Mouse (Mus musculus) Patski (cell line): ENCODE measurements around the gene Mrpl38. TPM values are rescaled to one million over a fixed set of nuclear protein-coding genes. Genes with fewer than 3 reads are reported as not detected.
A peak's percentile ranks its signal among the peaks of the same experiment; 100 is the strongest.

Source experiments
- ATAC-seq: fragments of 100-300 bp; one replicate; pipeline ENCODE4 v1.8.0; 2021
- CTCF ChIA-PET: fragments of 350-600 bp; sonication (Branson Sonifier 250); formaldehyde crosslinking; loops from one replicate; lab custom pipeline; 2022; ENCODE audit warnings: inconsistent platforms; lab: Charles Lee
- POLR2A ChIA-PET: fragments of 350-600 bp; sonication (Branson Sonifier 250); formaldehyde crosslinking; loops from one replicate; lab custom pipeline; 2022; ENCODE audit warnings: antibody characterized with exemption, inconsistent platforms; lab: Charles Lee
- DNase-seq: peaks from one replicate; pipeline ENCODE4 v3.0.0-alpha.2; 2011; ENCODE audit warnings: low read depth, low spot score
- H3K27me3 ChIP-seq: fragments of 371-371 bp; one replicate; pipeline ENCODE4 v1.5.1; 2021
- CTCF ChIP-seq: fragments of 100-300 bp; IDR thresholded peaks from one replicate; pipeline ENCODE4 v1.5.1; 2021
- in situ Hi-C: fragments of 300-500 bp; cut with MboI; formaldehyde crosslinking; loops from 3 replicates; pipeline ENCODE4 v1.11.1; 2018; ENCODE audit warnings: low pct_unique_long_range_greater_than_20kb, mixed read lengths
- polyA plus RNA-seq: library from polyadenylated mRNA; unstranded; gene quantifications from one replicate; pipeline ENCODE4 v1.2.3, GENCODE M21; 2021

Gene Mrpl38
- polyA plus RNA-seq, 1 experiment from 2014 or later: 89.7 TPM

DNA sequence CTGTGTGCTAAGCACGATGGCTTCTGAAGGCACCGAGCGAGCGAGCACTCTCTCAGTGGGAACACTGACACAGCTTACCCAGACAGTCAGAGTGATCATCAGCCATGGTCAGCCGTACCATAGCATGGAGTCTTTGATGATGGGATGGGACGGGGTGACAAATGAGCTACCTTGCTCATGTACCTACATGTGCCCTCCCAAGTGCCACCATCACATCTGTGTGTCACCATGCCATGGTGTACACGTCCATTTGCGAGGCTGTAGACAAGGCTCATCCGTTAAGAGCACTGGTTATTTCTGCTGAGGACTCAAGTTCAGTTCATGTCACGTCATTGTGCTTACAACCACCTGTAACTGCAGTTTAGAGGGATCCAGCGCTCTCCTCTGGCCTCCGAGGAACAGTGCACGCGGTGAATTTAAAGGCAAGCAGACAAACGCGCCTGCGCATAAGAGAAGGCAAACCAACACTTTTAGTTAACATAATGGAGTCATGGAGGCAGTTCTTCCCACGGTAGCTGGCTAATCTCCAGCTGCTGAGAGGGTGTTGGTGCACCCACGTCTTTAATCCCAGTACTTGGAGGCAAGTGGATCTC, 27.0 kb downstream of the Mrpl38 start:
- in situ Hi-C loops: no loop called here
- ATAC-seq (no peak), DNase-seq (no peak)
- TF ChIP-seq CTCF: no peak
- ChIA-PET POLR2A (interaction anchor here (1.0 kb wide), 1 partner anchor 14 kb away, joined by 3 read pairs; no protein-coding TSS in a partner anchor), CTCF (interaction anchor here (0.8 to 2.9 kb wide), 3 partner anchors 10 to 27 kb away, joined by 3 to 18 read pairs (median 3); partner anchors contain the start of genes Mrpl38 and Trim65)
- H3K27me3 ChIP-seq: no peaks in the 10 kb centered on the region

DNA sequence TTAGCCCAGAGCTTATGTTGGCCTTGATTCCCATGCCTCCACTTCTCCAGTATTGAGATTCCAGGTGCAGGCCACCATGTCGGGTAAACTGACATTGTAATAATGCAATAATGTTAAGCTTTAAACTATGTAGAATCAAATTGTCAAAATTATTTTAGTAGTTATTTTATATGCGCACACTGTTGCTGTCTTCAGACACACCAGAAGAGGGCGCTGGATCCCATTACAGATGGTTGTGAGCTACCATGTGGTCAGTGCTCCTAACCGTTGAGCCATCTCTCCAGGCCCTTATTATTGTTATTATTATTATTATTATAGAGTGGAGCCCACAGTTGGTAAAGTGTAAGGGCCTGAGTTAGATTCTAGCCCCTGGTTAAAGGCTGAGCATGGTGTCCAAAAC, 27.6 kb downstream of the Mrpl38 start:
- ATAC-seq (no peak), DNase-seq (no peak)
- ChIA-PET POLR2A (interaction anchor here (1.0 to 1.3 kb wide), 2 partner anchors 9 to 13 kb away, joined by 3 to 5 read pairs; no protein-coding TSS in a partner anchor), CTCF (interaction anchor here (0.8 to 2.9 kb wide), 3 partner anchors 10 to 28 kb away, joined by 3 to 18 read pairs (median 4); partner anchors contain the start of genes Mrpl38 and Trim47)
- in situ Hi-C loops: no loop called here
- H3K27me3 ChIP-seq: no peaks in the 10 kb centered on the region
- TF ChIP-seq CTCF: no peak

DNA sequence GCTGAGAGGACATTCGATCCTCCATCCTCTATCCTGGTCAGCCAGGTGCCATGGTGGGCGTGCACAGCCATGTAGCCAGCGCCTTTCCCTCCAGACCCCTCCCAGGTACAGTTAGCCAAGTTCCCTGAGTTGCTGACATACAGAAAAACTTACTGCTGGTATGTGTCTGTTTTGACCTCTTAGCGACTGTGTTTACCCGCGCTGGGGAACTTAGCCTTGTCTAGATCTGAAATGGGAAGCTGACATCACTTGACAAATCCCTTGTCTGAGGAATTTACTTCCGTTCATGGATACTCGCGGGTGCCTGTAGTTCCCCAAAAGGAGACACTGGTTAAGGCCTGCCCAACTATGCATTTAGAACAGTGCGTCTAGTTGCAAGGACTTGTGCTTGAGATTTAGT, 28.1 kb downstream of the Mrpl38 start:
- peak; percentile 3 for ATAC-seq
- ChIA-PET POLR2A (interaction anchor here (1.0 to 1.9 kb wide), 4 partner anchors 9 to 77 kb away, joined by 3 to 5 read pairs (median 4); no protein-coding TSS in a partner anchor), CTCF (interaction anchor here (1.0 to 2.9 kb wide), 2 partner anchors 11 to 16 kb away, joined by 4 to 18 read pairs; partner anchors contain the start of gene Trim47)
- in situ Hi-C loops: no loop called here
- no peaks in the 10 kb centered on the region for H3K27me3 ChIP-seq
- no peak for DNase-seq
- no peak for TF ChIP-seq CTCF

DNA sequence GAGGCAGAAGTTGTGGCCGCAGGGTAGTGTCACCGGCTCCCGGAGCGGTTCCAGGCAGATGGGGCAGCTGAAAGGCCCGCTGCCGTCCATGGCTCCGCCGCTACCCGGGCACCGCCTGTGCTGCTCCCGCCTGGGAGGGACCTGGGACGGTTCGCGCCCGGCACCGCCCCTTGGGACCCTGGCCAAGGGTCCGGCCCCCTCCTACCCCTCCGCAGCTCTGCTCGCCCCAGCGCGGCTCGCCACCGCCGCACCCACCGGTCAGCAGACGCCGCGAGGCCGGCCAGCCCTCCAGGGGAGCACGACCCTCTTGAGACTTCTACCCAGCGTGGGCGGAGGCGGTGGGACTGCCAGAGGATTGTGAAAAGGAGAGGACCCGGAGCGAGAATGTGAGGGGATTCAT, 28.5 kb downstream of the Mrpl38 start:
- in situ Hi-C loops: no loop called here
- ChIA-PET POLR2A (interaction anchor here (1.0 to 2.3 kb wide), 5 partner anchors 10 to 88 kb away, joined by 3 to 12 read pairs (median 5); no protein-coding TSS in a partner anchor), CTCF (interaction anchor here (1.0 to 2.9 kb wide), 3 partner anchors 11 to 19 kb away, joined by 4 to 18 read pairs (median 4); partner anchors contain the start of gene Trim47)
- no peaks in the 10 kb centered on the region for H3K27me3 ChIP-seq
- TF ChIP-seq CTCF: no peak
- DNase-seq (no peak), ATAC-seq (peak; percentile 55)

DNA sequence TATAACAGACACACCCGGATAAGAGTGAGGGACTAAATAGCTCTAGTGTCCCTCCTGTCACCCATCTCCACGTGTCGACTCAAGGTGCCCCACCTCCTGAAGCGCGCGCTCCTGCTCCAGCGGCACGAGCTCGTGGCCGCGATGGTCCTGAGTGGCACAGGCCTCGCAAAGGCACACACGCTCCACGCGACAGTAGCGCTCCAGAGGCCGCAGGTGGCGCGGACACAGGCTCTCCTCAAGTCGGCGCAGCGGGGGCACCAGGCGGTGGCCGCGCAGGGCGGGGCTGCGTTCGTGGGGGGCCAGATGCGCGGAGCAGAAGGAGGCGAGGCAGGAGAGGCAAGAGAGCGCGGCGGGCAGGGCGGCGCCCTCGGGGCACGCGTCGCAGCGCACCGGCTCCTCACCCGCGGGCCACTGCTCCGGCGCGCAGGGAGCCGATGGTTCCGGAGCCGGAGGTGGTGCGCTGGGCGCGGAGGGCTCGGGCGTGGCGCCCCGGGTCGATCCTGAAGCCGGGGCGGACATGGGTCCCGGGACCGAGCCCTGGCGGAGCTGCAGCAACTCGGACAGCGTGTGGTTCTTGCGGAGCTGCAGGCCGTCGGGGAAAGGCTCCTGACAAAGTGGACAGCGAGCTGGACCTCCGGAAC, 29.1 kb downstream of the Mrpl38 start:
- in situ Hi-C loops: no loop called here
- CTCF ChIA-PET: interaction anchor here (1.0 to 2.9 kb wide), 4 partner anchors 12 to 22 kb away, joined by 3 to 18 read pairs (median 4); partner anchors contain the start of gene Wbp2
- TF ChIP-seq CTCF: no peak
- DNase-seq: no peak
- ATAC-seq: peak; percentile 24
- POLR2A ChIA-PET: interaction anchor here (0.6 to 2.3 kb wide), 6 partner anchors 10 to 87 kb away, joined by 3 to 12 read pairs (median 4); no protein-coding TSS in a partner anchor
- H3K27me3 ChIP-seq: no peaks in the 10 kb centered on the region

DNA sequence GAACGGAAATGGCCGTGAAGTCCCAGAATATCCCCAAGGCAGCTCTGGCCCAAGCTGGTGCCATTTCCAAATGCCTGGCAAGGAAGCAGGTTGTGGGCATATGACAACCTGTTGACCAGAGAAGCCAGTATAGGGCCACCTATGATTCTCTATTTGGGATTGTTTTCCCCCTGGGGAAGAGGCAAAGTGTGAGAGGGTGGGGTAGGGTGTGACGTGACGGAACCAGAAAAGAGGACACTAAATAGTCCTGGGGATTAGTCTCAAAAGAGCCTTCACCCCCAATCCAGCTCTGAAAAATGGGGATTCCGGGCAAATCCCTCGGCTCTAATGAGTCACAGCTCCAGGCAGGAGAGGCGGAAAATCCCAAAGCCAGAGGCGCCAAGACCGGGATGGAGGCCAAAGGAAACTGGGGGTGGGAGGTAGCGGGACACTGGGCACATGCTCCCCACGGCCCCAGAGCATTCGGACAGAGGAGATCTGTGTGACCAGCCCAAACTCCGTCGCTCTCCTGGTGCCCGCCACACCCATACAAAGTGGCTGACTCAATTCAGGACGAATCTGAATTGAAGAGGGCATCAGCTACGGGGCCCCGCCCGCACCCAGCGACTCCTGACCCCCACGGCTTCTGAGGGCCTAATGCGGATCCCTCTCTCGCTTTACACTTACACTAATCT, 30.1 kb downstream of the Mrpl38 start:
- no peak for ATAC-seq
- no peaks in the 10 kb centered on the region for H3K27me3 ChIP-seq
- ChIA-PET POLR2A (interaction anchor here (0.6 to 2.4 kb wide), 7 partner anchors 9 to 86 kb away, joined by 3 to 13 read pairs (median 5); no protein-coding TSS in a partner anchor), CTCF (interaction anchor here (1.1 to 1.3 kb wide), 2 partner anchors 18 to 21 kb away, joined by 3 read pairs; partner anchors contain the start of gene Wbp2)
- in situ Hi-C loops: no loop called here
- no peak for TF ChIP-seq CTCF
- DNase-seq: no peak

GRCm38 (mm10) chr11:116107777-116108285, 30.8 kb downstream of the Mrpl38 start:
- no peaks in the 10 kb centered on the region for H3K27me3 ChIP-seq
- in situ Hi-C loops: no loop called here
- ChIA-PET POLR2A (interaction anchor here (1.0 to 2.4 kb wide), 4 partner anchors 8 to 21 kb away, joined by 3 to 13 read pairs (median 8); no protein-coding TSS in a partner anchor), CTCF (interaction anchor here (1.0 to 2.0 kb wide), 3 partner anchors 10 to 19 kb away, joined by 3 to 8 read pairs (median 4); no protein-coding TSS in a partner anchor)
- ATAC-seq (no peak), DNase-seq (no peak)
- no peak for TF ChIP-seq CTCF

DNA sequence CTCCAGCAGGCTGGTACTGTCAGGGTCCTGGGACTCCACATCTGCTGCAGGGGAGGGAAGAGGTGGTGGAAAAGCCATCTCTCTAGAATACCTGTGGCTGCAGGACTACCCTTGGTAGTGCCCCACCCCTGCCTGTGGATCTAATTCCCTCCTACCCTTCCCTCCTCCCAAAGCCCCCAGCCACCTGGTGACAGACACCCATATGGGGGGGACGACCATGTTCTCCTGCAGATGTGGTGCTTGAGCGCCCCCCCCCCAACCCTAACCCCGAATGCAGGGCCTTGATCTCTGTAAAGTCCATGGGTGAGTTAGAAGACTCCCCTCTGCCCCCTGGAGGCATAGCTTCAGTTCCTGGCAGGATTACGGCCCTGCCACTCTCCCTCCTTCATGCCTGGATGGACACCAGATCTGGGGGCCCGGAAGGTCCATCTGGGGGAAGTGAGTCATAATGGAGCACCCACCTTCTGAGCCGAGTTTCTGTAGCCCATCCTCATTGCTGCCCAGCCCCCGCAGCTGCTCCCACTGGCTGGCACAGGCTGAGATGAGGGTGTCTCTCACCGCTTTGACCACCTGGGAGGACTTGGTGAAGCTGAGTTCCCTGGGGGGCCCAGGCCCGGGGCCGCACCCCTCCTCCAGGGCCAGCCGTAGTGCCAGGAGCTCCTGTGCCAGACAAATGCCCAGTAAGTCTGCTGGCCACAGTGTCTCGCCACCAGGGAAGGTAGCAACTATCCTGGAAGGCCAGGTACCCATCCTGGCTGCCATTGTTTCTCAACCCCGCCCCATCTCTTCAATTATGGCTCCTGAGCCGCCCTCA, 31.5 kb downstream of the Mrpl38 start:
- no peak for ATAC-seq

More for the DNA sequence above, 31.5 kb downstream of the Mrpl38 start:
- DNase-seq: no peak
- no peaks in the 10 kb centered on the region for H3K27me3 ChIP-seq
- no peak for TF ChIP-seq CTCF
- in situ Hi-C loops: no loop called here
- POLR2A ChIA-PET: interaction anchor here (0.6 to 2.4 kb wide), 3 partner anchors 9 to 145 kb away, joined by 3 to 13 read pairs (median 4); no protein-coding TSS in a partner anchor
- CTCF ChIA-PET: interaction anchor here (1.0 to 2.0 kb wide), 3 partner anchors 9 to 18 kb away, joined by 3 to 8 read pairs (median 4); no protein-coding TSS in a partner anchor
